Mouse (Mus musculus): Measurements from ENCODE around the gene Vwc2l. TPM values are rescaled to one million over a fixed set of nuclear protein-coding genes. Genes with fewer than 3 reads are reported as not detected.

The Vwc2l gene
- total RNA-seq, 2 experiments from 2014 or later = not detected

DNA sequence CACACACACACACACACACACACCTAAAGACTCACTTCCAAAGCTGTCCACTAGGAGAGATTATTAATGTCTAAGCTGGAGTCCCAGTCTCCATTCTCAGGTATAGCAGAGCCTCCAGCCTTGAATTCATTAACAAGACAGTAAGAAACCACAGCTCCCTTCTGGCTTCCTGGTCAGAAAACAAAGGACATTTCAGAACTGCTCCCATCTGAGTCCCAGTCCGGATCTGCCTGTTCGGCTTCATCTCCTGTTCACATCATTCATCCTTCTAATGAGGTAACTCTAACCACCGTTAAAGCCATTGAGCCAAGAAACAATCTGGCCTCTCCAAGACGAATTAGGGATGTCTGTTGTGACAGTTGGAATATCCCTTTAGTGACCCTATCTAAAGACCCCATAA lies 185.7 kb downstream of the Vwc2l start:
- DNase-seq = no peak

GRCm38 (mm10) chr1:70913071-70913470 lies 187.6 kb downstream of the Vwc2l start:
- DNase-seq = no peak

DNA sequence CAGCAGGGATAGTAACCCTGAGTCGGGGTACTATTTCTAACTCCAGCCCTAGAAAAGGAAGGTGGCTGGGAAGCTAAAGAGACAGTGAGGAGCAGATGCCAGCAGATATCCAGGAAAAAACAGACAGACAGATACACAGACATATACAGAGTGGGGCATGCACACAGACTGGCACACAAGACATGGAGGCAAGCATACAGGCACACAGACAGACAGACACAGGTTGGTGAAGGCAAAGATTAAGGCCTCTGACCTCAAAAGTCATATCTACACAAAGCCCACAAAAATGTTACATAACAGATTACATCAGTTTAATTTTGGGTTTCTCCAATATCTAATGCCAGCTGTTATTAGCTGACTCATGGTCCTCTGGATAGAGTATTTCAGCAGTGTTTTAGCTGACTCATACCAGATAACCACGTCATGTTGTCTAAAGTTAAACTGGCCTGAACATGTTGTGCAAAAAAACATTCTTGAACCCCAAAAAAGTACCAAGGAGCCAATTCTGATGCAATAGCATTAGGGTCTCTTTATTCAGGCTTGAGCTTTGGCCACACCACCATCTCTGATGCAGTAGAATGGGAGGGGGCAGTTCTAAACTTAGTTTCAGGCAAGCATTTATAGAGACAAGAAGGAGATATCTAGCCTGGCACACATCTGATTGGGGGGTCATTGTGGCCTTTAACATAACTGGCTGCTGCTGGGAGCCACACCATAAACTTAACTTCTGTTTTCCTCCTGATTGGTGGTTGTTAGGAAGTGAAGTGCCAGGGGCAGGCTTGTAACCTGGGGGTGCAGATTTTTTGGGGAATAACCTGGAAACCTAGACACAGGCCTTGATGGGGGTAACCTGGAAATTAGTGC lies 192.9 kb downstream of the Vwc2l start:
- no peak for DNase-seq

- DNase-seq = no peak
Observed at GRCm38 (mm10) chr1:70933016-70933415, 207.5 kb downstream of the Vwc2l start.
